Mouse (Mus musculus): ENCODE data around the gene Nudt7. TPM values are rescaled to one million over a fixed set of nuclear protein-coding genes. Genes with fewer than 3 reads are reported as not detected.
A peak's percentile ranks its signal among the peaks of the same experiment; 100 is the strongest.

The Nudt7 gene
- total and polyA plus RNA-seq, 3 experiments, result 9.2 to 16.0 (median 9.9) TPM

DNA sequence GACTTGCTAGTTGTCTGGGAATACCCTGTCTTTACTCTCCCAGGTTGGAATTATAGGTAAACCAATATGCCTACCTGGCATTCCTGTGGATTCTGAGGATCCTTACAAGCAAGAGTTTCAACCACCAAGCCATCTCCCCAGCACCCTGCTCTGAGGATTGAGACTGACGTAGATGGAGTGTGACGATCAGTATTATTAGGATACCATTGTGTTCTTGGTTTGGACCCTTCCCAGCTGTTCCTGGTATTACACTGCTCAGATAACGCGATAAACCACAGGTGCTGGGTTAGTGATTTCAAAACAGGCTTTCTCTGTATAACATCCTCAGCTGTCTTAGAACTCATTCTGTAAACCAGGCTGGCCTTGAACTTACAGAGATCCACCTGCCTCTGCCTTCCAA lies 1.9 kb upstream of the Nudt7 start:
- TF ChIP-seq MAFK (IDR thresholded peaks at IDR 0.05; ENCODE audit: insufficient replicate concordance, low read length) (no peak), MAX (IDR thresholded peaks at IDR 0.05; ENCODE audit: low read length) (no peak), SMC3 (IDR thresholded peaks at IDR 0.05; ENCODE audit: low read depth, low read length) (no peak), E2F4 (IDR thresholded peaks at IDR 0.05; ENCODE audit: insufficient replicate concordance, low read depth, low read length) (no peak), NRF1 (IDR thresholded peaks at IDR 0.05; ENCODE audit: low read depth, low read length) (no peak), JUND (conservative IDR thresholded peaks at IDR 0.05; ENCODE audit: low read depth, low read length) (no peak), IRF4 (IDR thresholded peaks at IDR 0.05; ENCODE audit: low read depth, low read length) (no peak), MAZ (IDR thresholded peaks at IDR 0.05; ENCODE audit: low read depth, low read length) (no peak), BHLHE40 (IDR thresholded peaks at IDR 0.05; ENCODE audit: low read depth, low read length) (no peak)
- H3K4me2 ChIP-seq (ENCODE audit: insufficient read depth, low read depth, poor library complexity, severe bottlenecking), result no peak overlapping the region
- dilution Hi-C loops (cut with MboI; ENCODE audit: extremely low pct_ligation_motif_present, extremely low pct_unique_long_range_greater_than_20kb, low sequenced_read_pairs), result no loop called here
- peaks cover 8 to 13% of the 10 kb centered on the region in 2 experiments; a peak in 3 of 4 replicates for H3K4me1 ChIP-seq (ENCODE audit: control insufficient read depth in 1 of 2, insufficient read depth in 2 of 2)
- in situ Hi-C loops (cut with MboI; ENCODE audit: low pct_ligation_motif_present, low pct_unique_long_range_greater_than_20kb, low sequenced_read_pairs), result no loop called here
- H3K79me2 ChIP-seq (replicated peaks; ENCODE audit: control insufficient read depth, extremely low read depth, insufficient read depth, poor library complexity, severe bottlenecking), result no peaks in the 10 kb centered on the region
- no peak overlapping the region for H3K4me3 ChIP-seq (replicated peaks in 1 of 3; ENCODE audit: low read depth in 2 of 3, low read length in 2 of 3, poor library complexity in 1 of 3)
- no peak for DNase-seq (ENCODE audit: extremely low read depth)
- no peak overlapping the region for H3K27ac ChIP-seq (ENCODE audit: insufficient read depth, low read depth)
- no peaks in the 10 kb centered on the region for H3K9me3 ChIP-seq (replicated peaks; ENCODE audit: low read length)
- peaks cover 0 to 11% of the 10 kb centered on the region in 2 experiments for H3K36me3 ChIP-seq (replicated peaks in 1 of 2; ENCODE audit: control insufficient read depth in 1 of 2, insufficient read depth in 1 of 2, low read length in 1 of 2)
- peaks cover 16% of the 10 kb centered on the region for H3K27me3 ChIP-seq (replicated peaks)
- H3K9ac ChIP-seq (ENCODE audit: insufficient read depth, low read depth), result no peak overlapping the region

DNA sequence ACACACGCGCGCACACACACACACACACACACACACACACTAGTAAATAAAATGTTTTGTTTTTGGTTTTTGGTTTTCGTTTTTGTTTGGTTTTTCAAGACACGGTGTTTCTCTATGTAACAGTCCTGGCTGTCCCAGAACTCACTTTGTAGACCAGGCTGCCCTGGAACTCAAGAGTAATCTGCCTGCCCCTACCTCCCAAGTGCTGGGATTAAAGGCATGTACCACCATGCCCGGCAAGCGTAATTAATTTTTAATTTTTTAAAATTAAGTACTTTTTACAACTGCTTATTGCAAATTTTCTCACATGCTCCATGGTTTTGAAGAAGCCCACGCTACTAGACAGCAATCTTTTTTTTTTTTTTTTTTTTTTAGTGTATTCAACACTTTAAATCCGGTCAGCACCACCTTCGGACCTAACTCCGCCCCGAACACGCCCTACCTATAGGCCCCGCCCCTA lies 277 bp upstream of the Nudt7 start:
- no peak for DNase-seq (ENCODE audit: extremely low read depth)
- H3K79me2 ChIP-seq (replicated peaks; ENCODE audit: control insufficient read depth, extremely low read depth, insufficient read depth, poor library complexity, severe bottlenecking), result no peaks in the 10 kb centered on the region
- peaks cover 0 to 22% of the 10 kb centered on the region in 2 experiments for H3K36me3 ChIP-seq (replicated peaks in 1 of 2; ENCODE audit: control insufficient read depth in 1 of 2, insufficient read depth in 1 of 2, low read length in 1 of 2)
- H3K27me3 ChIP-seq (replicated peaks), result peaks cover 15% of the 10 kb centered on the region
- H3K9ac ChIP-seq (ENCODE audit: insufficient read depth, low read depth), result no peak overlapping the region
- H3K4me3 ChIP-seq (replicated peaks in 1 of 3; ENCODE audit: low read depth in 2 of 3, low read length in 2 of 3, poor library complexity in 1 of 3), result peak overlapping the region in 1 of 3 experiments; percentile 76
- peaks cover 8 to 13% of the 10 kb centered on the region in 2 experiments; a peak in 3 of 4 replicates for H3K4me1 ChIP-seq (ENCODE audit: control insufficient read depth in 1 of 2, insufficient read depth in 2 of 2)
- TF ChIP-seq ZC3H11A (IDR thresholded peaks at IDR 0.05; ENCODE audit: low read depth, low read length) (no peak), ZNF384 (IDR thresholded peaks at IDR 0.05; ENCODE audit: low read depth, low read length) (peak; percentile 92), GABPA (IDR thresholded peaks at IDR 0.05; ENCODE audit: insufficient replicate concordance, low read depth, low read length) (no peak)
- H3K9me3 ChIP-seq (replicated peaks; ENCODE audit: low read length), result no peaks in the 10 kb centered on the region
- no peak overlapping the region for H3K27ac ChIP-seq (ENCODE audit: insufficient read depth, low read depth)
- H3K4me2 ChIP-seq (ENCODE audit: insufficient read depth, low read depth, poor library complexity, severe bottlenecking), result peak overlapping the region; percentile 89; the same call in 1 of the 2 replicates
- dilution Hi-C loops (cut with MboI; ENCODE audit: extremely low pct_ligation_motif_present, extremely low pct_unique_long_range_greater_than_20kb, low sequenced_read_pairs) (no loop called here), in situ Hi-C loops (cut with MboI; ENCODE audit: low pct_ligation_motif_present, low pct_unique_long_range_greater_than_20kb, low sequenced_read_pairs) (no loop called here)

DNA sequence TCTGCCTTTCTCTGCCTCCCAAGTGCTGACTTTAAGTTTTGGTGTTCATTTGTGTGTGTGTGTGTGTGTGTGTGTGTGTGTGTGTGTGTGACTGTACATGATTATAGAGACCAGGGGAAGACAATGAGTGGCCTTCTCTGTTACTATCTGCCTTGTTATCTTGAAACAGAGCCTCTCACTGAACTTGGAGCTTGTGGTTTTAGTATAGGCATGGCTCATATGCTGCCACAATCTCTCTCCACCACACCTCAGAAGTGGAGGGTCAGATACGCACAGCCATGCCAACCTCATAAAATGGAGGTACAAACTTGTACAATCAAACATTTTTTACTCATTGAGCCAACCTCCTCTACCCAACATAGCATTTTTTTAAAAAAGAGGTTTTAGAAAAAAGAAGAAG lies 3.4 kb downstream of the Nudt7 start:
- in situ Hi-C loops (cut with MboI; ENCODE audit: low pct_ligation_motif_present, low pct_unique_long_range_greater_than_20kb, low sequenced_read_pairs) (no loop called here), dilution Hi-C loops (cut with MboI; ENCODE audit: extremely low pct_ligation_motif_present, extremely low pct_unique_long_range_greater_than_20kb, low sequenced_read_pairs) (no loop called here)
- peaks cover 8 to 27% of the 10 kb centered on the region in 2 experiments; a peak in 3 of 4 replicates for H3K4me1 ChIP-seq (ENCODE audit: control insufficient read depth in 1 of 2, insufficient read depth in 2 of 2)
- no peaks in the 10 kb centered on the region for H3K9me3 ChIP-seq (replicated peaks; ENCODE audit: low read length)
- peaks cover 0 to 28% of the 10 kb centered on the region in 2 experiments for H3K36me3 ChIP-seq (replicated peaks in 1 of 2; ENCODE audit: control insufficient read depth in 1 of 2, insufficient read depth in 1 of 2, low read length in 1 of 2)
- no peaks in the 10 kb centered on the region for H3K79me2 ChIP-seq (replicated peaks; ENCODE audit: control insufficient read depth, extremely low read depth, insufficient read depth, poor library complexity, severe bottlenecking)
- no peak overlapping the region for H3K9ac ChIP-seq (ENCODE audit: insufficient read depth, low read depth)
- H3K4me3 ChIP-seq (replicated peaks in 1 of 3; ENCODE audit: low read depth in 2 of 3, low read length in 2 of 3, poor library complexity in 1 of 3), result no peak overlapping the region
- H3K4me2 ChIP-seq (ENCODE audit: insufficient read depth, low read depth, poor library complexity, severe bottlenecking), result no peak overlapping the region
- no peak overlapping the region for H3K27ac ChIP-seq (ENCODE audit: insufficient read depth, low read depth)
- no peaks in the 10 kb centered on the region for H3K27me3 ChIP-seq (replicated peaks)
- TF ChIP-seq KAT2A (IDR thresholded peaks at IDR 0.05; ENCODE audit: insufficient replicate concordance, low read length) (no peak), RCOR1 (conservative IDR thresholded peaks at IDR 0.05; ENCODE audit: low read depth, low read length) (no peak), UBTF (IDR thresholded peaks at IDR 0.05; ENCODE audit: low read depth, low read length) (no peak), RAD21 (IDR thresholded peaks at IDR 0.05; ENCODE audit: low read depth, low read length) (no peak), MXI1 (IDR thresholded peaks at IDR 0.05; ENCODE audit: low read depth, low read length) (no peak), CHD1 (IDR thresholded peaks at IDR 0.05; ENCODE audit: low read depth, low read length) (no peak), POLR2A (IDR thresholded peaks at IDR 0.05; ENCODE audit: low read depth, low read length) (no peak)
- DNase-seq (ENCODE audit: extremely low read depth), result no peak

Measured in CH12.LX (cell line).